Mouse (Mus musculus): ENCODE data around the gene Ccl21a. TPM values are rescaled to one million over a fixed set of nuclear protein-coding genes. Genes with fewer than 3 reads are reported as not detected.
"Not testable (repeated sequence)": the region's sequence is repeated elsewhere in the genome, so short reads cannot be mapped to it uniquely, and the experiment has no call there.

Ccl21a gene
- total RNA-seq (2018; cell fraction: chromatin; rRNA removed): not detected
- total RNA-seq (2018; cell fraction: cytosol; rRNA removed): not detected
- not detected for total RNA-seq (2018; cell fraction: nucleus; rRNA removed)
- not detected in 3 replicates for polyA plus RNA-seq (2018)

DNA sequence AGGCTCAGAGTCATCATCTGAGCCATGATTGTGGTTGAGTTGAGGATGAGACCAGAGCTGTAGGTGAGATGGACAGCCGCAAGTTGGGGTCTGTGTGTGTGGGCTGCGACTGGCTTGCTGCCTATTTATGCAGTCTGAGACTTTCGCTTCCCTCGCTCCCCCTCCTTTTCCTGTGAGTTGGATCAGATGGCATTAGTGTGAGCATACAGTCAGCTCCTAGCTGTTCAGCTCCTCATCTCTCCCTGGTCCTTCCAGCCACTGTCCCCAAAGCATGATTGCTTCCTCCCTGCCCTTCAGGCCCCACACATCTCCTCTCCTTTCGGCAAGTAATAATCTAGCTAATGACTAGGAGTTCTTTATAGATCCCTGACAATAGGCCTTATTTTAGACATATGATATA lies at the start of gene Ccl21a:
Gene Ccl21a, minus strand, starts transcription at position 101 of the 400 bp plus-strand sequence.
- not testable (repeated sequence) for H3K27ac ChIP-seq; H3K36me3 ChIP-seq (ENCODE audit: inconsistent target); H3K4me3 ChIP-seq (ENCODE audit: inconsistent target); H3K79me2 ChIP-seq (ENCODE audit: inconsistent target)
- WGBS (ENCODE audit: missing documents): no CpG with 5 or more reads among the region's 5 CpGs

DNA sequence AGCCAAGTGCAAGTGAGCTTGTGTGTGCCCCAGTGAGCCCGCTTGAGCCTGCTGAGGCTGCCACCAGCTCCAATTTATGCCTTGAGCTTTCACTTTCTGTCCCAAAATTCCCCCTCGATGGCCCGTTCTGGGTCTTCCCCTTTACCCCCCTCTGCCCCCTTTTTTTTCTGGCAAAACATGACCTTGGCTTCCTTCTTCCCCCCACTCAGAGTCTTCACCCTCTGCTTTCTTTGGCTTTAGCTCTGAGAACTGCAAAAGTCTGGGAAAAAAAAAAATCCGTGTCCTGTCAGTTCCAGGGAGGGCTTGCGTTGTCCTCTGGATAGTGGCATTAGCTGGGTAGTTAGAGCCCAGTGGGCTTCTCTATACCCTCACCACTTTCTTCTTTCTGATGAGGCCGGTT lies 17.3 kb downstream of the Ccl21a start, which contains the start of gene Ccl19:
Gene Ccl19, minus strand, starts transcription at position 101 of the 400 bp plus-strand sequence.
- not testable (repeated sequence) for H3K36me3 ChIP-seq (ENCODE audit: inconsistent target); H3K79me2 ChIP-seq (ENCODE audit: inconsistent target); H3K27ac ChIP-seq; H3K4me3 ChIP-seq (ENCODE audit: inconsistent target)
- WGBS (ENCODE audit: missing documents): no CpG with 5 or more reads among the region's 6 CpGs

GRCm38 (mm10) chr4:42735245-42735644 lies 38.5 kb downstream of the Ccl21a start, which contains the start of gene 4930578G10Rik:
Gene 4930578G10Rik, plus strand, starts transcription at chr4:42735545.
- not testable (repeated sequence) for H3K4me3 ChIP-seq (ENCODE audit: inconsistent target); H3K27ac ChIP-seq; H3K79me2 ChIP-seq (ENCODE audit: inconsistent target); H3K36me3 ChIP-seq (ENCODE audit: inconsistent target)
- no CpG with 5 or more reads among the region's 13 CpGs for WGBS (ENCODE audit: missing documents)

Other genes starting within 250 kb of the Ccl21a start
- not detected in 3 replicates for gene Fam205a2, start 245.8 kb downstream of the Ccl21a start, polyA plus RNA-seq (2018)
- not detected in 3 replicates for gene Gm10591, start 161.8 kb downstream of the Ccl21a start, polyA plus RNA-seq (2018)
- not detected in 3 replicates for gene Gm2564, start 144.3 kb downstream of the Ccl21a start, polyA plus RNA-seq (2018)
- not detected in 3 replicates for gene Ccl27b, start 118.7 kb downstream of the Ccl21a start, polyA plus RNA-seq (2018)
- gene Il11ra2, start 112.1 kb downstream of the Ccl21a start, polyA plus RNA-seq (2018): not detected in 3 replicates
- not detected in 3 replicates for gene 4930578G10Rik, start 38.4 kb downstream of the Ccl21a start, polyA plus RNA-seq (2018)
- not detected in 3 replicates for gene Ccl19, start 17.4 kb downstream of the Ccl21a start, polyA plus RNA-seq (2018)
- gene Fam205a1, start 79.9 kb upstream of the Ccl21a start, polyA plus RNA-seq (2018): not detected in 3 replicates
- gene Gm12394, start 82.8 kb upstream of the Ccl21a start, polyA plus RNA-seq (2018): not detected in 3 replicates
- gene Fam205c, start 100.2 kb upstream of the Ccl21a start, polyA plus RNA-seq (2018): not detected in 3 replicates
- 0.12 to 0.16 TPM in 2 of 3 replicates, not detected in the other for gene Phf24, start 142.7 kb upstream of the Ccl21a start, polyA plus RNA-seq (2018)
- 7.1 to 8.8 TPM (median 7.8 TPM) in 3 replicates for gene Dnajb5, start 175.8 kb upstream of the Ccl21a start, polyA plus RNA-seq (2018)
- 0.24 TPM in 1 of 3 replicates, not detected in the others for gene 1700022I11Rik, start 195.6 kb upstream of the Ccl21a start, polyA plus RNA-seq (2018)
- gene Vcp, start 226.5 kb upstream of the Ccl21a start, polyA plus RNA-seq (2018): 191 to 290 TPM (median 215 TPM) in 3 replicates
- 4.6 to 9.0 TPM (median 7.8 TPM) in 3 replicates for gene Fancg, start 236.5 kb upstream of the Ccl21a start, polyA plus RNA-seq (2018)